Mouse (Mus musculus) stomach, embryonic 15.5 days (tissue): ENCODE results near the gene Aipl1. TPM values are rescaled to one million over a fixed set of nuclear protein-coding genes. Genes with fewer than 3 reads are reported as not detected.

Source experiments
- ATAC-seq: fragments of 200-750 bp; cut with Nextera tagmentation; 2 replicates; pipeline ENCODE4 v1.8.0; 2017; ENCODE audit warnings: low read depth, moderate number of reproducible peaks, moderate TSS enrichment; ENCODE audit not compliant: insufficient read depth, low FRiP score
- H3K27ac ChIP-seq: fragments of 300-500 bp; sonication (generic); 2 replicates; pipeline ENCODE4 v1.5.1; 2015; ENCODE audit warnings: mild to moderate bottlenecking, inconsistent platforms
- H3K27me3 ChIP-seq: fragments of 300-500 bp; sonication (generic); replicated peaks from 2 replicates; pipeline ENCODE4 v1.6.1; 2015; ENCODE audit warnings: inconsistent platforms
- H3K36me3 ChIP-seq: fragments of 300-500 bp; sonication (generic); 2 replicates; pipeline ENCODE4 v1.6.1; 2015; ENCODE audit warnings: inconsistent platforms
- H3K4me1 ChIP-seq: fragments of 300-500 bp; sonication (generic); 2 replicates; pipeline ENCODE4 v1.6.1; 2015; ENCODE audit warnings: inconsistent platforms
- H3K4me2 ChIP-seq: fragments of 300-500 bp; sonication (generic); 2 replicates; pipeline ENCODE4 v1.6.1; 2015; ENCODE audit warnings: mild to moderate bottlenecking, inconsistent platforms
- H3K4me3 ChIP-seq: fragments of 300-500 bp; sonication (generic); replicated peaks from 2 replicates; pipeline ENCODE4 v1.5.1; 2015; ENCODE audit warnings: inconsistent platforms
- H3K9ac ChIP-seq: fragments of 300-500 bp; sonication (generic); 2 replicates; pipeline ENCODE4 v1.6.1; 2015; ENCODE audit warnings: inconsistent platforms
- H3K9me3 ChIP-seq: fragments of 300-500 bp; sonication (generic); 2 replicates; pipeline ENCODE4 v1.6.1; 2016; ENCODE audit warnings: inconsistent platforms
- WGBS: fragments of 180-500 bp; shearing (Covaris S2); methylation state at CpG from one replicate; pipeline ENCODE4 v1.1.7; 2015; 5-methylcytosine and 5-hydroxymethylcytosine counted together
- polyA plus RNA-seq: library from polyadenylated mRNA; unstranded; fragments of >200 nt; fragmentation: Nextera tagmentation; extraction: Ambion mirVana; gene quantifications from 2 replicates; pipeline ENCODE4 v1.2.1, GENCODE M21; 2015

Aipl1 gene
- polyA plus RNA-seq, 1 experiment from 2014 or later, result 0.27 TPM

- H3K4me1 ChIP-seq, result 0 out of 2 replicates have a peak, but pooled peaks cover 2% of the 10 kb centered on the region
- no peaks in the 10 kb centered on the region for H3K36me3 ChIP-seq
- no peak overlapping the region for H3K9ac ChIP-seq
- H3K4me3 ChIP-seq, result no peak overlapping the region
- 21% methylated on average over 23 of the region's 23 CpGs for WGBS
- no peak overlapping the region for H3K27ac ChIP-seq
- H3K27me3 ChIP-seq, result no peaks in the 10 kb centered on the region
- ATAC-seq, result no peak
- no peaks in the 10 kb centered on the region for H3K9me3 ChIP-seq
- H3K4me2 ChIP-seq, result peak overlapping the region; percentile 23; the same call in 1 of the 2 replicates
Observed at GRCm38 (mm10) chr11:72029143-72029542, 8.2 kb downstream of the Aipl1 start.

GRCm38 (mm10) chr11:72027836-72028235 lies 9.5 kb downstream of the Aipl1 start:
- no peak for ATAC-seq
- Histone ChIP-seq H3K4me1 (0 out of 2 replicates have a peak, but pooled peaks cover 2% of the 10 kb centered on the region), H3K4me2 (no peak overlapping the region), H3K9me3 (no peaks in the 10 kb centered on the region), H3K27me3 (no peaks in the 10 kb centered on the region), H3K9ac (no peak overlapping the region), H3K4me3 (no peak overlapping the region), H3K36me3 (no peaks in the 10 kb centered on the region), H3K27ac (no peak overlapping the region)
- WGBS, result 71% methylated on average over 9 of the region's 9 CpGs

- H3K9ac ChIP-seq, result no peak overlapping the region
- no peaks in the 10 kb centered on the region for H3K9me3 ChIP-seq
- 94% methylated on average over 9 of the region's 9 CpGs for WGBS
- H3K27me3 ChIP-seq, result no peaks in the 10 kb centered on the region
- no peak overlapping the region for H3K4me2 ChIP-seq
- H3K36me3 ChIP-seq, result no peaks in the 10 kb centered on the region
- ATAC-seq, result no peak
- no peak overlapping the region for H3K27ac ChIP-seq
- H3K4me1 ChIP-seq, result 0 out of 2 replicates have a peak, but pooled peaks cover 2% of the 10 kb centered on the region
- H3K4me3 ChIP-seq, result no peak overlapping the region
Observed at GRCm38 (mm10) chr11:72026516-72026915, 10.8 kb downstream of the Aipl1 start.

- Histone ChIP-seq H3K4me3 (no peak overlapping the region), H3K9me3 (no peaks in the 10 kb centered on the region), H3K27me3 (no peaks in the 10 kb centered on the region), H3K4me1 (0 out of 2 replicates have a peak, but pooled peaks cover 2% of the 10 kb centered on the region), H3K4me2 (no peak overlapping the region), H3K9ac (no peak overlapping the region), H3K27ac (no peak overlapping the region), H3K36me3 (no peaks in the 10 kb centered on the region)
- no peak for ATAC-seq
- 38% methylated on average over 5 of the region's 5 CpGs for WGBS
Observed at GRCm38 (mm10) chr11:72025843-72026242, 11.5 kb downstream of the Aipl1 start.

GRCm38 (mm10) chr11:72024193-72024781 lies 13.0 kb downstream of the Aipl1 start:
- H3K9ac ChIP-seq, result no peak overlapping the region
- no peaks in the 10 kb centered on the region for H3K27me3 ChIP-seq
- H3K27ac ChIP-seq, result no peak overlapping the region
- 0 out of 2 replicates have a peak, but pooled peaks cover 2% of the 10 kb centered on the region for H3K4me1 ChIP-seq
- 17% methylated on average over 5 of the region's 5 CpGs for WGBS
- H3K4me3 ChIP-seq, result no peak overlapping the region
- H3K4me2 ChIP-seq, result no peak overlapping the region
- ATAC-seq, result no peak
- H3K36me3 ChIP-seq, result no peaks in the 10 kb centered on the region
- no peaks in the 10 kb centered on the region for H3K9me3 ChIP-seq

- Histone ChIP-seq H3K4me1 (0 out of 2 replicates have a peak, but pooled peaks cover 2% of the 10 kb centered on the region), H3K4me2 (no peak overlapping the region), H3K4me3 (no peak overlapping the region), H3K27me3 (no peaks in the 10 kb centered on the region), H3K9me3 (no peaks in the 10 kb centered on the region), H3K36me3 (no peaks in the 10 kb centered on the region), H3K9ac (no peak overlapping the region), H3K27ac (no peak overlapping the region)
- no peak for ATAC-seq
- 44% methylated on average over 8 of the region's 10 CpGs for WGBS
Observed at GRCm38 (mm10) chr11:72023581-72023980, 13.7 kb downstream of the Aipl1 start.

- ATAC-seq, result peak; percentile 37; the same call in 1 of the 2 replicates
- Histone ChIP-seq H3K4me1 (0 out of 2 replicates have a peak, but pooled peaks cover 2% of the 10 kb centered on the region), H3K27me3 (no peaks in the 10 kb centered on the region), H3K4me2 (no peak overlapping the region), H3K9me3 (no peaks in the 10 kb centered on the region), H3K4me3 (no peak overlapping the region), H3K27ac (no peak overlapping the region), H3K9ac (no peak overlapping the region), H3K36me3 (no peaks in the 10 kb centered on the region)
- WGBS, result 59% methylated on average over 6 of the region's 6 CpGs
Observed at GRCm38 (mm10) chr11:72022827-72023226, 14.5 kb downstream of the Aipl1 start.

GRCm38 (mm10) chr11:72021015-72021414 lies 16.3 kb downstream of the Aipl1 start:
- H3K36me3 ChIP-seq, result no peaks in the 10 kb centered on the region
- H3K9ac ChIP-seq, result no peak overlapping the region
- H3K4me1 ChIP-seq, result 0 out of 2 replicates have a peak, but pooled peaks cover 2% of the 10 kb centered on the region
- H3K27me3 ChIP-seq, result no peaks in the 10 kb centered on the region
- H3K9me3 ChIP-seq, result no peaks in the 10 kb centered on the region
- WGBS, result 57% methylated on average over 4 of the region's 4 CpGs
- ATAC-seq, result no peak
- H3K27ac ChIP-seq, result no peak overlapping the region
- H3K4me3 ChIP-seq, result no peak overlapping the region
- no peak overlapping the region for H3K4me2 ChIP-seq

- no peaks in the 10 kb centered on the region for H3K4me1 ChIP-seq
- ATAC-seq, result no peak
- H3K4me2 ChIP-seq, result no peak overlapping the region
- H3K36me3 ChIP-seq, result no peaks in the 10 kb centered on the region
- no peak overlapping the region for H3K4me3 ChIP-seq
- H3K27ac ChIP-seq, result no peak overlapping the region
- H3K27me3 ChIP-seq, result no peaks in the 10 kb centered on the region
- 70% methylated on average over 9 of the region's 9 CpGs for WGBS
- no peak overlapping the region for H3K9ac ChIP-seq
- H3K9me3 ChIP-seq, result no peaks in the 10 kb centered on the region
Observed at GRCm38 (mm10) chr11:72017253-72017601, 20.1 kb downstream of the Aipl1 start.

GRCm38 (mm10) chr11:72016518-72017252 lies 20.6 kb downstream of the Aipl1 start:
- Histone ChIP-seq H3K9me3 (no peaks in the 10 kb centered on the region), H3K4me2 (no peak overlapping the region), H3K27me3 (no peaks in the 10 kb centered on the region), H3K27ac (no peak overlapping the region), H3K36me3 (no peaks in the 10 kb centered on the region), H3K9ac (no peak overlapping the region), H3K4me3 (no peak overlapping the region), H3K4me1 (no peaks in the 10 kb centered on the region)
- WGBS, result 77% methylated on average over 13 of the region's 13 CpGs
- ATAC-seq, result no peak

GRCm38 (mm10) chr11:72014674-72015073 lies 22.6 kb downstream of the Aipl1 start:
- Histone ChIP-seq H3K9ac (no peak overlapping the region), H3K27me3 (no peaks in the 10 kb centered on the region), H3K27ac (no peak overlapping the region), H3K4me3 (no peak overlapping the region), H3K4me2 (no peak overlapping the region), H3K4me1 (peaks cover 13% of the 10 kb centered on the region; the same call in 1 of the 2 replicates), H3K9me3 (no peaks in the 10 kb centered on the region), H3K36me3 (no peaks in the 10 kb centered on the region)
- 72% methylated on average over 4 of the region's 4 CpGs for WGBS
- ATAC-seq, result no peak

- H3K9me3 ChIP-seq, result no peaks in the 10 kb centered on the region
- peaks cover 13% of the 10 kb centered on the region; the same call in 1 of the 2 replicates for H3K4me1 ChIP-seq
- H3K27ac ChIP-seq, result no peak overlapping the region
- no peak overlapping the region for H3K4me3 ChIP-seq
- H3K27me3 ChIP-seq, result no peaks in the 10 kb centered on the region
- H3K4me2 ChIP-seq, result no peak overlapping the region
- no peak overlapping the region for H3K9ac ChIP-seq
- no peaks in the 10 kb centered on the region for H3K36me3 ChIP-seq
- ATAC-seq, result no peak
- 64% methylated on average over 1 of the region's 1 CpGs for WGBS
Observed at GRCm38 (mm10) chr11:72011955-72012354, 25.4 kb downstream of the Aipl1 start.
